Mouse (Mus musculus) Patski (cell line): Measurements from ENCODE around the gene Nrxn1. TPM values are rescaled to one million over a fixed set of nuclear protein-coding genes. Genes with fewer than 3 reads are reported as not detected.
"Not testable (repeated sequence)": the region's sequence is repeated elsewhere in the genome, so short reads cannot be mapped to it uniquely, and the experiment has no call there.

ENCODE experiments used
- ATAC-seq: fragments of 100-300 bp; one replicate; pipeline ENCODE4 v1.8.0; 2021
- CTCF ChIA-PET: fragments of 350-600 bp; sonication (Branson Sonifier 250); formaldehyde crosslinking; loops from one replicate; lab custom pipeline; 2022; ENCODE audit warnings: inconsistent platforms; lab: Charles Lee
- POLR2A ChIA-PET: fragments of 350-600 bp; sonication (Branson Sonifier 250); formaldehyde crosslinking; loops from one replicate; lab custom pipeline; 2022; ENCODE audit warnings: antibody characterized with exemption, inconsistent platforms; lab: Charles Lee
- DNase-seq: peaks from one replicate; pipeline ENCODE4 v3.0.0-alpha.2; 2011; ENCODE audit warnings: low read depth, low spot score
- H3K27me3 ChIP-seq: fragments of 371-371 bp; one replicate; pipeline ENCODE4 v1.5.1; 2021
- CTCF ChIP-seq: fragments of 100-300 bp; IDR thresholded peaks from one replicate; pipeline ENCODE4 v1.5.1; 2021
- in situ Hi-C: fragments of 300-500 bp; cut with MboI; formaldehyde crosslinking; loops from 3 replicates; pipeline ENCODE4 v1.11.1; 2018; ENCODE audit warnings: low pct_unique_long_range_greater_than_20kb, mixed read lengths
- polyA plus RNA-seq: library from polyadenylated mRNA; unstranded; gene quantifications from one replicate; pipeline ENCODE4 v1.2.3, GENCODE M21; 2021

The Nrxn1 gene
- polyA plus RNA-seq, 1 experiment from 2014 or later = not detected

GRCm38 (mm10) chr17:90583826-90584534 is 508.9 kb downstream of the Nrxn1 start:
- in situ Hi-C loops = loop anchor here (10.0 kb wide), 1 partner anchor 1629 kb away; no protein-coding TSS in a partner anchor
- ChIA-PET CTCF (interaction anchor here (1.2 kb wide), 1 partner anchor 12 kb away, joined by 3 read pairs; no protein-coding TSS in a partner anchor), POLR2A (no interaction called here)
- DNase-seq = no peak
- no peaks in the 10 kb centered on the region for H3K27me3 ChIP-seq
- peak; percentile 60 for ATAC-seq
- TF ChIP-seq CTCF = peak; percentile 61

DNA sequence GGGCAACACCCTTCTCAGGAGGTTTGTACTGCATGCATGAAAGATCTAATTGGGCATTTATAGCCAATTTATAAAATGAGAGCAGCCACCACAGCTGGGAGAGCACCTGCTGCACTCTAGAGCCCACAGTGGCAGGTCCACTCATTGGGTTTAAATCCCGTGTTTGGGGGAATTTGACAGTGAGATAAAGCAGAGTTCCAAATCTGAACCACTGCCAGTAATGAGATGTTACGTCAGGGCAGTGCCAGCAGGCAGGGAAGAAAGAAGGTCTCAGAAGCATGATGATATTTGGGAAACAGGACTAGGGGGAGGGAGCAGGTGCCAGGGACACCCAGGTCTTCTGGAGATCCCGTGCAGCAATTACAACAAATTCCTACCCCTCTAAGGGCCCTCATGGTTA is 509.7 kb downstream of the Nrxn1 start:
- ATAC-seq (no peak), DNase-seq (no peak)
- no peaks in the 10 kb centered on the region for H3K27me3 ChIP-seq
- CTCF ChIA-PET = interaction anchor here (1.2 kb wide), 1 partner anchor 11 kb away, joined by 3 read pairs; no protein-coding TSS in a partner anchor
- in situ Hi-C loops = loop anchor here (10.0 kb wide), 1 partner anchor 1628 kb away; no protein-coding TSS in a partner anchor
- no peak for TF ChIP-seq CTCF
- POLR2A ChIA-PET = no interaction called here

GRCm38 (mm10) chr17:90569877-90570276 is 523.0 kb downstream of the Nrxn1 start:
- ChIA-PET CTCF (interaction anchor here (1.0 kb wide), 1 partner anchor 10 kb away, joined by 3 read pairs; no protein-coding TSS in a partner anchor), POLR2A (no interaction called here)
- in situ Hi-C loops = no loop called here
- ATAC-seq (no peak), DNase-seq (no peak)
- TF ChIP-seq CTCF = no peak
- H3K27me3 ChIP-seq = peaks cover under 1% of the 10 kb centered on the region

- DNase-seq = no peak
- H3K27me3 ChIP-seq = peaks cover 8% of the 10 kb centered on the region
- no peak for ATAC-seq
- CTCF ChIA-PET = no interaction called here
- in situ Hi-C loops = no loop called here
- POLR2A ChIA-PET = no interaction called here
- no peak for TF ChIP-seq CTCF
Observed at GRCm38 (mm10) chr17:90565186-90565585, 527.7 kb downstream of the Nrxn1 start.

DNA sequence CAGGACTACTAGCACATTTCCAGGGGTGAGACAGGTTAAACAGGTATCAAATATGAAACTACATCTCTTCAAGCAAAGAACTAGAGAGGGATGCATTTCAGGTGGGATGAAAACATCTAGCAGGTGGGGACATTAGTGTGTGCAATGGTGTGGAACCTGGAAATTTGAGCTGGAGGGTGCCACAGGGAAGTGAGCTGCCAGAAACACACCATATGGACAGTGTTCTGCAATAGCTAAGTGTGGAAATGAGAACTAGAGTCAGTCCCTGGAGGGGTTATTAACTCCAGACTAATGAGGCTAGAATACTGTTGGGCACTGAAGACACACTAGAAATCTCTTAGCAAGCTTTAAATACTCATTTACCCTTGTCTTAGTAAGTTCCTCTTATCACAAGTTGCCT is 536.5 kb downstream of the Nrxn1 start:
- in situ Hi-C loops = no loop called here
- no peaks in the 10 kb centered on the region for H3K27me3 ChIP-seq
- no peak for ATAC-seq
- TF ChIP-seq CTCF = no peak
- no peak for DNase-seq
- ChIA-PET POLR2A (no interaction called here), CTCF (no interaction called here)

GRCm38 (mm10) chr17:90550415-90550814 is 542.5 kb downstream of the Nrxn1 start:
- ChIA-PET CTCF (no interaction called here), POLR2A (no interaction called here)
- in situ Hi-C loops = no loop called here
- DNase-seq (no peak), ATAC-seq (no peak)
- H3K27me3 ChIP-seq = no peaks in the 10 kb centered on the region
- no peak for TF ChIP-seq CTCF

- in situ Hi-C loops = no loop called here
- H3K27me3 ChIP-seq = peaks cover 3% of the 10 kb centered on the region
- DNase-seq = no peak
- ChIA-PET POLR2A (no interaction called here), CTCF (no interaction called here)
- no peak for TF ChIP-seq CTCF
- no peak for ATAC-seq
Observed at GRCm38 (mm10) chr17:90546806-90547205, 546.1 kb downstream of the Nrxn1 start.

DNA sequence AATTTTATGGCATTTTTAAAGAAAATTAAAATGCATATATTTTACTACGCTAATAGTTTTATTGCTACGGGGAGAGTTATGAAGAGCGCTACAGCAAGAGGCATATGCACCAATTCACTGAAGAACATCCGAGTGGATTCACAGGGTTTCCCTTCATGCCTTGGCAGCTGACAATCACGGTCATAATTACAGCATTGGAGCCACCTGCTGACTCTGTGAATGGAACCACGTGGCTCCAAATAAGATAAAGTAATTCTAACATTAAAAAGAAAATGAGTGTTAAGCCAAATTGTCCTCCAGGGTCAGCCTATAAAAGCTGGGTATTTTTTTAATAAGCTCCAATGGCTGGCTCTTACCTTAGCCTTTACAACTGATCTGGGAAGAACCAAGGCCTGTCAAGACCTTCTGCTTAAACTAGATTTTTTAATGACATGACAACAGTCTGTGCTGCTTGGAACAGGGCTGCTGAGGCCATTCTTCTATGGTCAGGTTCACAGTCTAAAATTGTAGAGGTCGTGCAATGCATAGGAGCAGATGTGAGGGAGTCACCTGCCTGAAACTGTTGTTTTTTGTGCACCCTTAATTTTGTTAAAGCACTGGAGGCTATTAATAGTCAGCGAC is 548.1 kb downstream of the Nrxn1 start:
- ChIA-PET CTCF (no interaction called here), POLR2A (no interaction called here)
- peaks cover 3% of the 10 kb centered on the region for H3K27me3 ChIP-seq
- ATAC-seq = no peak
- in situ Hi-C loops = no loop called here
- TF ChIP-seq CTCF = no peak
- no peak for DNase-seq

DNA sequence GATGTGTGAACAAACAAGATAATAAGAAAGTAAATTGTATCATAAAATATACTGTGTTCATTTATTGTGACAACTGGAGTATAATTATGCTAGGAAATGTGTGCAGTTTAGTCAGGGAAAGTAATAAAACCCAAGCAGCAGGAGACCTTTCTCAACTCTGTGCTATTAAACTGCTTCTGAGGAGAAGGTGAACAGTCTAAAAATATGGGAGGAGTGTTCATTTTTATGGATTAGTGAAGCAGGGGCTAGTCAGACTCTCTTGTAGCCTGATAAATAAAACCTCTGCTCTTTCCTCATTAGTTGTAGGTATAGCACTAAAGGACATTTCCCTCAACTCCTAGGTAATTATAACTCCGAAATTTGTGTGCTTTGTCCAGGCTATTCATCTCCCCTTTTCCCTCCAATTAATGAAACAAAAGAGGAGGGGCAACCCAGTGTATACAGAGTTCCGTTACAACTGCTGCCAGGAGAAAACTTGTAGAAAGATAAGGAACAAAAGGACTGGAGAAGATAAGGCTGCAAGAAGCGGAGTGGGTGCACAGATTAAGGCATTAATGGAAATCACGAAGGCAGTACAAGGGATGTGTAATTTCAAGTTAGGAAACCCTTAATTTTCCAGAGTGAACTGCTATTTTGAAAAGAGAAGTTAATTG is 548.8 kb downstream of the Nrxn1 start:
- no peak for ATAC-seq

GRCm38 (mm10) chr17:90531443-90531842 is 561.4 kb downstream of the Nrxn1 start:
- TF ChIP-seq CTCF = no peak
- DNase-seq = no peak
- in situ Hi-C loops = no loop called here
- no peak for ATAC-seq
- POLR2A ChIA-PET = no interaction called here
- CTCF ChIA-PET = no interaction called here
- no peaks in the 10 kb centered on the region for H3K27me3 ChIP-seq

More for the DNA sequence above, 548.8 kb downstream of the Nrxn1 start:
- H3K27me3 ChIP-seq = peaks cover 3% of the 10 kb centered on the region
- in situ Hi-C loops = no loop called here
- no peak for TF ChIP-seq CTCF
- ChIA-PET POLR2A (no interaction called here), CTCF (no interaction called here)
- DNase-seq = no peak

DNA sequence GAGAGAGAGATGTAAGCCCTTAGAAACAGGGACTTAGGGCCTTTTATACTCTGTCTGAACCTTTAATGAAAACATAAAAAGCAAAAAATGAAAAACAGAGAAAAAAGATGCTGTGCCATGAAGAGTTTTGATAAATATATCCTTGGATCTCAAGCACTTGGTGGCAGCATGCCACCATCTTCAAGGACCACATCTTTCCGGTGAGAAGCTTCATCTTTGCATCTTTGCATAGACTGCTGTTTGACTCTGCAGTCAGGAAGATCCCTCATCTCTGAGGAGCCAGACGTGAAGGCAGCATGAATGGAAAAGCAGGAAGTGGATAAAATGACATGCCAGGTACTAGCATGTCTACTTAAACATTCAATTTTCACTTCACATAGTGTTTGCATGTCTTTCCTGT is 586.8 kb downstream of the Nrxn1 start:
- ChIA-PET POLR2A (no interaction called here), CTCF (no interaction called here)
- H3K27me3 ChIP-seq = no peaks in the 10 kb centered on the region
- no peak for TF ChIP-seq CTCF
- no peak for ATAC-seq
- DNase-seq = no peak
- in situ Hi-C loops = loop anchor here (10.0 kb wide), 1 partner anchor 851 kb away; no protein-coding TSS in a partner anchor

DNA sequence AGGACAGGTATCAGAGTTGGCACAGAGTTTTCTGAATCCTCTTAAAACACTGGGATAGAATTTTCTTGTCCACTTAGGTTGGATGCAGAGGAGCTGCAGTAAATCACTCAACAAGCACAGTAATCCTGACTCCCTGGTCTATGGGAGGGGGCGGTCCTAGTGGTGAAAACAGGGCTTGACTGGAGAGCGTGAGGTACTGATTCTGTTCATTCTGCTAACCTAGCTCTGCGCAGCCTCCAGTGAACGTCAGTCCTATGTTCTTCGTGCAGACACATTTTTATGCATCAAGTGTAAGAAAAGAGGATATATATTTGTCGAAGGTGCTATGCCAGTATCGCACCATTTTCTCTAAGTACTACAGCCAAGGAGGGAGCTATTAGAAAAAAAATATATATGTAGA is 588.9 kb downstream of the Nrxn1 start:
- DNase-seq, ATAC-seq, CTCF ChIA-PET, POLR2A ChIA-PET, H3K27me3 ChIP-seq: not testable (repeated sequence)
- in situ Hi-C loops = loop anchor here (5.0 to 10.0 kb wide), 3 partner anchors 849 to 1852 kb away; no protein-coding TSS in a partner anchor
